Comparison of ENCODE assay signal across 20 mouse cellular contexts in the genomic region with DNA sequence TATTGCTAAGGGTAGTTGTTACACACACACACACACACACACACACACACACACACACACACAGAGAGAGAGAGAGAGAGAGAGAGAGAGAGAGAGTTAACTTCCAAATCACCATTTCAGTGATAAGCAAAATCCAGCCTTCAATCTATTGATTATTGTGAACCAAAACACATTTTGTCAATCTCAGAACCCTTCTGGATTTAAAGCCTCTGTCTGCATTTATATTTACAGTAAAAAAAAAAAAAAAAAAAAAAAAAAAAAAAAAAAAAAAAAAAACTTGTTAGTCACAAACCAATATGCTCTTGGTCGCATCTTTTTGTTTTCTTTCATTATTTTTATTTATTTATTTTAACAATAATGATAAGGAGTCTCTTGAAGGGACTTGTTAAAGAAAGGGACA. TPM values are rescaled to one million over a fixed set of nuclear protein-coding genes. Genes with fewer than 3 reads are reported as not detected.
"Had no signal": no experiment of that assay in that cellular context is flagged by ENCODE, and none has a peak within 500 bp of the region (broad histone marks: within the 10 kb centered on the region; RNA-seq: fewer than 3 reads in every experiment).

No protein-coding gene starts in this region.

- H3K27ac ChIP-seq: liver, embryonic 13.5 days; liver, embryonic 15.5 days; lung, embryonic 15.5 days; macrophage; midbrain, embryonic 13.5 days; midbrain, embryonic 15.5 days; neural tube, embryonic 12.5 days had no signal

- H3K4me3 ChIP-seq: liver, embryonic 13.5 days; liver, embryonic 15.5 days; lung, embryonic 15.5 days; midbrain, embryonic 13.5 days; midbrain, embryonic 15.5 days; neural tube, embryonic 12.5 days had no signal

- H3K9ac ChIP-seq: liver, embryonic 13.5 days; liver, embryonic 15.5 days; liver, postnatal 0 days; lung, embryonic 15.5 days; midbrain, embryonic 13.5 days; midbrain, embryonic 15.5 days; neural tube, embryonic 12.5 days had no signal

- H3K9me3 ChIP-seq: liver, embryonic 13.5 days; liver, embryonic 15.5 days; lung, embryonic 15.5 days; midbrain, embryonic 15.5 days; neural tube, embryonic 12.5 days had no signal

- DNase-seq: liver, embryonic 13.5 days; liver, postnatal 0 days; lung, adult 2 months; lung, postnatal 14 days; lung, postnatal 36 days; right cerebral cortex, adult 18-20 months; right cerebral cortex, postnatal 25 days; right cerebral cortex, postnatal 4 days; spleen, adult 18-20 months; thymus, adult 18-20 months; thymus, postnatal 25 days had no signal

- H3K36me3 ChIP-seq: liver, embryonic 13.5 days; liver, embryonic 15.5 days; lung, embryonic 15.5 days; midbrain, embryonic 13.5 days; midbrain, embryonic 15.5 days; neural tube, embryonic 12.5 days had no signal

RNA-seq across cellular contexts. Expression of a gene that starts 5.1 kb away (rescaled TPM):
- total RNA-seq: megakaryocyte progenitor cell, adult 5-6 weeks; monocyte, adult 5-6 weeks; neutrophil, adult 5-6 weeks had no signal
